Mouse (Mus musculus): ENCODE results near the gene Srd5a2.

The Srd5a2 gene

DNA sequence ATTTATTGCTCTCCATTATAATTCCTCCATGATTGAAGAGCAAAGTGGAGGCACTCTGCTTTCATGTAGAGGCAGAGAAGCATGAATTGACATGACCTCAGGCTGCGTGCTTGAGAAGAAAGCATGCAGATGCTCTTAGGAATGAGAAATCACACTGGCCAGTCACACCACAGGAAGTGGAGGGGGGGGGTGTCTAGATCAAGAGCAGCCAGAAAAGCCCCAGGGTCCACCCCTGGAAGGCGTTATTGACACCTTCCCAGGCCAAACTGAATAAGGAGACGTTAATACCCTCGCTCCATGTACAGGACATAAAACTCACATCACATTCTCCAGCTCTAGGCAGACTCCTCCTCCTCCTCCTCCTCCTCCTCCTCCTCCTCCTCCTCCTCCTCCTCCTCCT lies 63.2 kb downstream of the Srd5a2 start:
- DNase-seq (ENCODE audit: low spot score): no peak

- no peak for DNase-seq (ENCODE audit: low spot score)
These were observed 64.8 kb downstream of the Srd5a2 start for GRCm38 (mm10) chr17:73982871-73983270.

DNA sequence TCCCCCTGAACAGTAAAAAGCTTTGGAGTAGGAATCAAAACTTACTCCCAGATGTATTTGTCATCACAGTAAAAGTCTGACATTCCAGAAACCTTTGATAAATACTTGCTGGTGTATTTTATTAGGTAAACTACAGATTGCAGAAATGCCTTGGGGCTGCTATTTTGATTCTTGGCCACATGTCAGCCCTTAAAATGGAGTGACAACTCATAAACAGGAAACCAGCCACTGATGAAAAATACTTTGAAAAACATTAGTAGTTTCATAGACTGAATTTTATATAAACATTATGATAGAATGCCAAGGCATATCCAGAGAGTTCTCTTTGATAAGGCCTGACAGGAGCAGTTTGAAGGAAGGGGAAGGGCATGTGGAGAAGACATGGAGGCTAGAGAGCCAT lies 71.7 kb downstream of the Srd5a2 start:
- DNase-seq (ENCODE audit: low spot score): no peak

DNA sequence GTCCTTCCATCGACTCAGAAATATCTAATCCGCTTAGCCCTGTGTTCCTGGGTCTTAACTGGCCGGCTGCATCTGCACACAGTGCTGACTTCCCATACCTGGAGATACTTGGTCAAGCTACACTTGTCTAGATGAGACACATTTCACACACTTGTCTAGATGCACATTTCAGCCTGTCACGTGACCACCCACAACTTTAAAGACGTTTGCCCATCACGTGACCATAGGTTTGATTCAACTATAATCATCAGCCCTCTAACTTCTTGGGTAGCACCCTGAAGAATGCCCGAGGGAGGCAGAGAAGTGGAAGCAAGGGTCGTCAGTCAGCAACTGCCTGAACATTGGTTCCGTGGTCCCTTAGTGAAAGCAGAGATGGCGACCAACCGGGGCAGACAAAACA lies 75.1 kb downstream of the Srd5a2 start:
- DNase-seq (ENCODE audit: low spot score): no peak

- DNase-seq (ENCODE audit: low spot score): no peak
These were observed 76.4 kb downstream of the Srd5a2 start for GRCm38 (mm10) chr17:73971291-73971690.

- DNase-seq (ENCODE audit: low spot score): no peak
These were observed 77.2 kb downstream of the Srd5a2 start for GRCm38 (mm10) chr17:73970361-73971027.

Data from urinary bladder, postnatal 10 days (tissue).